Mouse (Mus musculus): ENCODE measurements at regions not wholly inside any gene's neighbourhood (a gene's known extent, or its start where the extent isn't known, plus 50 kb on each side); places are given as distances from the start of the nearest gene placed in this dataset.

DNA sequence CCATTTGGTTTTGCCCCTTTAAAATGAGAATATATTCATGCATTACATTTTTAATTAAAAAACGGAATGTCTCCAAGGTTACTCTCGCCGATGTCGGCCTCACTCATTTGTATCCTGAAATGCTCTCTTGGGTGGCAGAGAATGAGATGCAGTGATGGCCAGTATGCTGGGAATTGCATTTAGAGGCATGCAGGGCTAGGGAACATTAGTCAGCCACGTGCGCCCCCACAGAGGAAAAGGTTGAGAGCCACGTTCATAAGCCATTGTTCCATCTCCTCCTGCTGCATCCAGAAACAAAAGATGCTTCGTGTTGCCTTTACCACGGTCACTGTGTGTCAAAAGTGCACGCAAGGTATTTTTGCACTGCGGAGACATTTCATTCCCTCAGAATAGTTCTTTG lies 172.9 kb upstream of the Pmfbp1 start:
- TF ChIP-seq CTCF (IDR thresholded peaks at IDR 0.05; ENCODE audit: insufficient read depth, low read length) (no peak), POLR2A (IDR thresholded peaks at IDR 0.05; ENCODE audit: borderline replicate concordance, extremely low read depth, low read depth, low read length) (no peak)

All from lung, adult 2 months (tissue).